Mouse (Mus musculus) hindbrain, embryonic 15.5 days (tissue): ENCODE data around the gene Inpp5e. TPM values are rescaled to one million over a fixed set of nuclear protein-coding genes. Genes with fewer than 3 reads are reported as not detected.
"Not testable (repeated sequence)": the region's sequence is repeated elsewhere in the genome, so short reads cannot be mapped to it uniquely, and the experiment has no call there.

ENCODE experiments used
- ATAC-seq: fragments of 200-750 bp; cut with Nextera tagmentation; 2 replicates; pipeline ENCODE4 v1.8.0; 2017; ENCODE audit warnings: low read depth, moderate number of reproducible peaks, moderate TSS enrichment; ENCODE audit not compliant: low FRiP score
- H3K27ac ChIP-seq: fragments of 300-500 bp; sonication (generic); replicated peaks from 2 replicates; pipeline ENCODE4 v1.5.1; 2015; ENCODE audit warnings: mild to moderate bottlenecking, inconsistent platforms
- H3K27me3 ChIP-seq: fragments of 300-500 bp; sonication (generic); 2 replicates; pipeline ENCODE4 v1.6.1; 2015; ENCODE audit warnings: control low read depth, inconsistent platforms
- H3K36me3 ChIP-seq: fragments of 300-500 bp; sonication (generic); 2 replicates; pipeline ENCODE4 v1.6.1; 2015; ENCODE audit warnings: control low read depth, inconsistent platforms
- H3K4me1 ChIP-seq: fragments of 300-500 bp; sonication (generic); replicated peaks from 2 replicates; pipeline ENCODE4 v1.6.1; 2015; ENCODE audit warnings: control low read depth, inconsistent platforms
- H3K4me2 ChIP-seq: fragments of 300-500 bp; sonication (generic); 2 replicates; pipeline ENCODE4 v1.6.1; 2015; ENCODE audit warnings: moderate library complexity, mild to moderate bottlenecking, inconsistent platforms
- H3K4me3 ChIP-seq: fragments of 300-500 bp; sonication (generic); 2 replicates; pipeline ENCODE4 v1.5.1; 2015; ENCODE audit warnings: mild to moderate bottlenecking, inconsistent platforms
- H3K9ac ChIP-seq: fragments of 300-500 bp; sonication (generic); 2 replicates; pipeline ENCODE4 v1.6.1; 2015; ENCODE audit warnings: inconsistent platforms
- H3K9me3 ChIP-seq: fragments of 300-500 bp; sonication (generic); 2 replicates; pipeline ENCODE4 v1.6.1; 2016; ENCODE audit warnings: control low read depth, inconsistent platforms
- WGBS: fragments of 180-500 bp; shearing (Covaris S2); methylation state at CpG from one replicate; pipeline ENCODE4 v1.1.7; 2015; 5-methylcytosine and 5-hydroxymethylcytosine counted together
- polyA plus RNA-seq: library from polyadenylated mRNA; unstranded; fragments of >200 nt; fragmentation: Nextera tagmentation; extraction: Ambion mirVana; gene quantifications from 2 replicates; pipeline ENCODE4 v1.2.1, GENCODE M21; 2015

Inpp5e gene
- polyA plus RNA-seq, 1 experiment from 2014 or later = 26.1 TPM

- ATAC-seq = no peak
- Histone ChIP-seq H3K4me3 (peak overlapping the region; percentile 81), H3K4me2 (peak overlapping the region; percentile 98), H3K9ac (no peak overlapping the region), H3K27ac (no peak overlapping the region), H3K4me1 (peaks cover 24% of the 10 kb centered on the region), H3K36me3 (peaks cover 73% of the 10 kb centered on the region), H3K27me3 (no peaks in the 10 kb centered on the region), H3K9me3 (no peaks in the 10 kb centered on the region)
- WGBS = 95% methylated on average over 3 of the region's 3 CpGs
These were observed 21.3 kb downstream of the Inpp5e start for GRCm38 (mm10) chr2:26387713-26388112.

GRCm38 (mm10) chr2:26380871-26381270, 28.1 kb downstream of the Inpp5e start:
- Histone ChIP-seq H3K4me2 (peak overlapping the region; percentile 85), H3K36me3 (peaks cover 56% of the 10 kb centered on the region), H3K9ac (peak overlapping the region; percentile 67), H3K4me1 (peaks cover 18% of the 10 kb centered on the region), H3K4me3 (peak overlapping the region; percentile 71), H3K27ac (peak overlapping the region; percentile 68)
- 30% methylated on average over 6 of the region's 6 CpGs for WGBS
- ATAC-seq, H3K9me3 ChIP-seq, H3K27me3 ChIP-seq: not testable (repeated sequence)

GRCm38 (mm10) chr2:26380131-26380771, 28.8 kb downstream of the Inpp5e start, which contains the start of gene Snapc4:
Gene Snapc4, minus strand, starts transcription at chr2:26380653.
- H3K36me3 ChIP-seq = peaks cover 55% of the 10 kb centered on the region
- WGBS = under 1% methylated on average over 38 of the region's 38 CpGs
- H3K27ac ChIP-seq = peak within 1 kb of the TSS; percentile 68
- peak within 1 kb of the TSS; percentile 67 for H3K9ac ChIP-seq
- H3K4me3 ChIP-seq = peak within 1 kb of the TSS; percentile 71
- H3K4me1 ChIP-seq = peaks cover 18% of the 10 kb centered on the region
- ATAC-seq = peak; percentile 97
- no peaks in the 10 kb centered on the region for H3K27me3 ChIP-seq
- no peaks in the 10 kb centered on the region for H3K9me3 ChIP-seq
- H3K4me2 ChIP-seq = peak within 1 kb of the TSS; percentile 85

GRCm38 (mm10) chr2:26372396-26372795, 36.6 kb downstream of the Inpp5e start:
- peaks cover 92% of the 10 kb centered on the region for H3K36me3 ChIP-seq
- WGBS = 96% methylated on average over 8 of the region's 8 CpGs
- H3K4me2 ChIP-seq = no peak overlapping the region
- no peaks in the 10 kb centered on the region for H3K9me3 ChIP-seq
- no peaks in the 10 kb centered on the region for H3K4me1 ChIP-seq
- no peak overlapping the region for H3K4me3 ChIP-seq
- H3K27me3 ChIP-seq = no peaks in the 10 kb centered on the region
- no peak overlapping the region for H3K9ac ChIP-seq
- H3K27ac ChIP-seq = no peak overlapping the region
- ATAC-seq = no peak

- no peak overlapping the region for H3K27ac ChIP-seq
- H3K4me1 ChIP-seq = no peaks in the 10 kb centered on the region
- 88% methylated on average over 1 of the region's 1 CpGs for WGBS
- no peak overlapping the region for H3K9ac ChIP-seq
- no peak overlapping the region for H3K4me3 ChIP-seq
- no peak overlapping the region for H3K4me2 ChIP-seq
- no peaks in the 10 kb centered on the region for H3K27me3 ChIP-seq
- H3K36me3 ChIP-seq = peaks cover 86% of the 10 kb centered on the region
- ATAC-seq = no peak
- H3K9me3 ChIP-seq = no peaks in the 10 kb centered on the region
These were observed 40.4 kb downstream of the Inpp5e start for GRCm38 (mm10) chr2:26368572-26368971.

DNA sequence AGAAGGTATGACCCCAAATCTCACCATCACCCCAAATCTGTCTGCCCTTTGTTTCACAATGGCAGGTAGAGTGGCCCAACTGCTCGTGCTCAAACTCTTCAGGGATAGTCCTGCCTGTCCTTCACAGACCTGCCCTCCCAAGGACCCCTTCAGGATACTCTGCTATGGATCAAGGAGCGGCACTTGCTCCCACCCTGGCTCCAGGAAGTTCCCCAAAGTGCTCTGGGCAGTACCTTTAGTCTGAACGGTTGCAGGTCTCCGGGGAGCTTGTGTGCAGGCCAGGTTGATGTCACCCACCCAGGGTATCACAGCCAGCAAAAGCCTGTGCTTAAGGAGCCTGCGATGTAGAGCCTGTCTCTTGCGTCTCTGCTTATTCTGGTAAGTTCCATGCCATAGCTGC, 41.1 kb downstream of the Inpp5e start:
- Histone ChIP-seq H3K4me3 (no peak overlapping the region), H3K4me2 (no peak overlapping the region)
- 97% methylated on average over 6 of the region's 6 CpGs for WGBS

DNA sequence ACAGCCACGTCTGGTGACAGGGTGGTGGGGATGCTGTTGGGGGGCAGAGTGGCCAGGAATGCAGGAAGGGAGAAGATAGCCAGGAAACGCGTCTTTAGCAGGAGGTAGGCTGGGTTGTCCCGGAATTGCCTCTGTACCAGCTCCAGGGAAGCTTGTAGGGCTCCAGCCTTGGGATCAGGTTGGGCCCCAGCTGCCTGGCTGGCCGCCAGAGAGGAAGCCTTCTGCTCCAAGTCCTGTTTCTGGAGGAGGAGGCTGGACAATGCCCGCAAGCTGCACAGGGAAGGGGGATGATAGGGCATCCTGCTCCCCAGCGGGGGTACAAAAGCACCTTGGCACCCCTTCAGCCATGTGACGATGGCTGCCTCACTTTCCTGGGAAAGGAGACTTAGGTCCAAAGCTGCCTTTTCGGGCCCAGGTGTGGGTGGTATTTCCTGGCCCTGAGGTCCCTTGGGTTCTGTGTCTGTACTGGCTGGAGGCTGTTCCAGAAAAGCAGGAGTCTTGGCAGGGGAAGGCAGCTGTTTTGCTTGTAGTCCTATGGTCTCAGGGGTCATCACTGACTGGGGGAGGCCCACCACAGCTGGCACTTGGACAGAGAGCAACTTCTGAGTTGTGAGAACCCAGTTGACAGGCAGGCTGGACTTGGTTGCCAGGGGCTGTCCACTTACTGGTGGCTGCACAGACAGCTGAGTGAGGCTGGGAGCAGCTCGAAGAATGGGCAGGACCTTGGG, 44.1 kb downstream of the Inpp5e start:
- Histone ChIP-seq H3K4me3 (no peak overlapping the region), H3K27me3 (no peaks in the 10 kb centered on the region), H3K4me1 (no peaks in the 10 kb centered on the region), H3K27ac (no peak overlapping the region), H3K9ac (no peak overlapping the region), H3K36me3 (peaks cover 57% of the 10 kb centered on the region), H3K9me3 (no peaks in the 10 kb centered on the region), H3K4me2 (no peak overlapping the region)
- ATAC-seq = no peak
- WGBS = 79% methylated on average over 10 of the region's 10 CpGs

More for the DNA sequence above, 41.1 kb downstream of the Inpp5e start:
- Histone ChIP-seq H3K4me1 (no peaks in the 10 kb centered on the region), H3K9me3 (no peaks in the 10 kb centered on the region), H3K9ac (no peak overlapping the region), H3K27ac (no peak overlapping the region), H3K27me3 (no peaks in the 10 kb centered on the region), H3K36me3 (peaks cover 84% of the 10 kb centered on the region)
- ATAC-seq = no peak

- Histone ChIP-seq H3K4me3 (no peak overlapping the region), H3K9me3 (no peaks in the 10 kb centered on the region), H3K27me3 (no peaks in the 10 kb centered on the region), H3K36me3 (peaks cover 45% of the 10 kb centered on the region), H3K9ac (no peak overlapping the region), H3K4me1 (no peaks in the 10 kb centered on the region), H3K4me2 (no peak overlapping the region), H3K27ac (no peak overlapping the region)
- ATAC-seq = no peak
- WGBS = 90% methylated on average over 5 of the region's 5 CpGs
These were observed 45.5 kb downstream of the Inpp5e start for GRCm38 (mm10) chr2:26363481-26363880.

DNA sequence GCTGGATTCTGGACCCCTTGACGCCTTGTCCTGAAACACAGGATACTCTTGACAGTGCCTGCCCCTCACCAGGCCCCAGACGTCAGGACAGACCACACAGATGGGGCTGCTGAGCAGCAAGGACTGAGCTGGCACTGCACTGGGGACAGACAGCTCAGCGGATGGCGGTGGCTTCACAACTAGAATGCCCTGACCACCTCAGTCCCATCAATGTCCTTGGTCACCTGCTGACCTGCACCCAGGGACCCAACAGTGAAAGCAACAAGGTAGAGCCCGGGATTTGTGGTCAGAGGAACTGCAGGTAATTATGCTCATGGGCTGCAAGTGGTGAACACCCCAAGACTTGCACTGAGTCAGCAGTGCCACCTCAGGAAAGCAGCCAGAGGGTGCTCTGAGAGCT, 46.0 kb downstream of the Inpp5e start:
- ATAC-seq = no peak
- Histone ChIP-seq H3K4me2 (no peak overlapping the region), H3K9ac (no peak overlapping the region), H3K36me3 (peaks cover 40% of the 10 kb centered on the region), H3K4me3 (no peak overlapping the region), H3K27ac (no peak overlapping the region), H3K9me3 (no peaks in the 10 kb centered on the region), H3K4me1 (no peaks in the 10 kb centered on the region), H3K27me3 (no peaks in the 10 kb centered on the region)
- 84% methylated on average over 5 of the region's 5 CpGs for WGBS

GRCm38 (mm10) chr2:26360772-26361171, 48.2 kb downstream of the Inpp5e start, which contains the start of gene Card9:
Gene Card9, minus strand, starts transcription at chr2:26360918.
- no peak within 1 kb of the TSS for H3K27ac ChIP-seq
- 56% methylated on average over 3 of the region's 3 CpGs for WGBS

DNA sequence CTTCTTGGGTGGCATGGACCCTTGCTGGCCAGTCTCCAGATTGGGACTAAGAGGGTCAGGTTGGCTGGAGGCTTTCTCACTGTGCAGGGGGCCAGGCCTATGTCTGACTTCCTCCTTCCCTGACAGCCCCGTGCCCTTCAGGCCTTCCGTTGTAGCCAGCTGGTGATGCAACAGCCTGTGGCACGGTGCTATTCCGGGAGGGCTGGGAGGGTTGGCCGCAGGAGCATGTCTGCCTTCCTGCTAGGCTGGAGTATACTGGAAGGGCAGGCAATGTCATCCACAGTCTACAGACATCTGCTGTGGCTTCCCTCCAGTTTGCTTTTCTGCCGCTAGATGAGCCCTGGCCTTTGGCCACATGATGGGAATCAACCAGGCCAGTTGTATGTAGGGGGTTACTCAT, 49.0 kb downstream of the Inpp5e start:
- Histone ChIP-seq H3K4me1 (no peaks in the 10 kb centered on the region), H3K27ac (no peak overlapping the region), H3K4me2 (no peak overlapping the region), H3K4me3 (no peak overlapping the region), H3K36me3 (peaks cover 12% of the 10 kb centered on the region), H3K9me3 (no peaks in the 10 kb centered on the region), H3K27me3 (no peaks in the 10 kb centered on the region), H3K9ac (no peak overlapping the region)
- WGBS = 87% methylated on average over 6 of the region's 6 CpGs
- no peak for ATAC-seq

More at GRCm38 (mm10) chr2:26360772-26361171, 48.2 kb downstream of the Inpp5e start, which contains the start of gene Card9:
- H3K4me1 ChIP-seq = no peaks in the 10 kb centered on the region
- no peak for ATAC-seq
- no peak within 1 kb of the TSS for H3K4me2 ChIP-seq
- H3K9ac ChIP-seq = no peak within 1 kb of the TSS
- H3K4me3 ChIP-seq = no peak within 1 kb of the TSS
- H3K36me3 ChIP-seq = peaks cover 18% of the 10 kb centered on the region
- H3K9me3 ChIP-seq = no peaks in the 10 kb centered on the region
- H3K27me3 ChIP-seq = no peaks in the 10 kb centered on the region

- Histone ChIP-seq H3K36me3 (peaks cover 5% of the 10 kb centered on the region; the same call in 1 of the 2 replicates), H3K4me1 (peaks cover under 1% of the 10 kb centered on the region; the same call in 1 of the 2 replicates), H3K4me3 (no peak overlapping the region), H3K4me2 (no peak overlapping the region), H3K9me3 (no peaks in the 10 kb centered on the region), H3K27me3 (no peaks in the 10 kb centered on the region), H3K27ac (no peak overlapping the region), H3K9ac (no peak overlapping the region)
- ATAC-seq = no peak
- 87% methylated on average over 13 of the region's 13 CpGs for WGBS
These were observed 50.2 kb downstream of the Inpp5e start for GRCm38 (mm10) chr2:26358667-26359320.
